Mouse (Mus musculus): ENCODE data around the gene Prkca. TPM values are rescaled to one million over a fixed set of nuclear protein-coding genes. Genes with fewer than 3 reads are reported as not detected.

Gene Prkca
- total RNA-seq, 2 experiments from 2014 or later: 35.5 to 36.3 TPM

DNA sequence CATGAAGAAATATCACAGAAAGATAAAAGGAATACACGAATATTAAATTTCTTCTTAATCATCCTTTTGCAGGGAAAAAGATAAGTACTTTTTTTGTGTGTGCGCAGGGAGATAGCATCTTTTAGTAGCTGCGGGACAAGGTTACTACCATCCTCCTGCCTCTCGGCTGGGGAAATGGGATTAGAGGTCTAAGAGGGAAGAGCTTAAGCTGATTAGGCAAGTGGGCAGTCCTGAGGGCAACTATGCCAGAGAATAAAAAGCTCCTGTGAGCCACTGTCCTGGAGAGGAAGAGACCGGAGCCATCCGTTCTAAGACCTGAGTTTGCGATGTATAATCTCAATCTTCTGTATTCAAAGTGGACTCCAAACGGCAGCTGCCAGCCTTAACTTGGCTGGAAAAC lies 45.8 kb downstream of the Prkca start:
- no peak for DNase-seq

DNA sequence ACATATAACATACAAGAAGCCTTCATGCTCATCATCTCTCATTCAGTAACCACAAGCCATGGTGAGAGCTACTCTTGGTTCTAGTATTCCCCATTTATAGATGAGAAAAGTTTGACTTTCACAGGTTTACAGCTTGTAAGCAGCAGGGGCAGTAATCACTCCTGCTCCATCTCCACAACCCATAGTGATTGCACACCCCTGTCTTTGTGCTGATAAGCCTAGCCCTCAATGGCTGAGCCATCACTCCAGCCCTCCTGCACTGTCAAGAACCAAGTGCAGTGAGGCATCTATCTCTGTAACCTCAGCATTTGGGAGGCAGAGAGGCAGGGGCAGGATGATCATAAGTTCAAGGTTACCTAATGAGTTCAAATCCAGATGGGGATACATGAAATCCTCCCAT lies 48.4 kb downstream of the Prkca start:
- DNase-seq: no peak

DNA sequence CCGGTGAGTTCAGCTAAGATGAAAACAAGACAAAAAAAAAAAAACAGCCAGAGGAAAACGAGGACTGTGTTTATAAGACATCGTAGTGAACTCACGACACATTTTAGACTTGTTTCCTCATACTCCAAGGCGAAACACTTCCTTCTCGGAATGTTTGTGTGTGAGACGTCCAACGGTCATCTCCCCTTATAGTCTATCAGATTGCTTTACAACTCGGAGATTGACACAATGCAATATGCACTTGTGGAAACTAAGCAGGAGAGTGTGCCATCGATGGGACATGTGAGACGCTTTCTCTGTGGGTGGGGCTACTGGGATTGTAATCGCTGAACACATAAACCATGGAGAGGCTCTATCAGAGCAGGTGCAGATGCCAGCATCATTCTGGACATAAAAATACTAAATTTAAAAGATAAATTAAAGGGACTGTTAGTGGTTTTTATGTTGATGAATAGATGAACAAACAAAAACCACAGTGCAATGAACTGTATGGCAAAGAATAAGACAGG lies 49.4 kb downstream of the Prkca start:
- no peak for DNase-seq

- DNase-seq: no peak
These were observed 49.9 kb downstream of the Prkca start for GRCm38 (mm10) chr11:108293843-108294242.

- no peak for DNase-seq
These were observed 54.5 kb downstream of the Prkca start for GRCm38 (mm10) chr11:108289192-108289591.

- peak in 1 of 2 experiments; percentile 23 for DNase-seq
These were observed 56.4 kb downstream of the Prkca start for GRCm38 (mm10) chr11:108287321-108287720.

GRCm38 (mm10) chr11:108285046-108285445 lies 58.7 kb downstream of the Prkca start:
- DNase-seq: no peak

DNA sequence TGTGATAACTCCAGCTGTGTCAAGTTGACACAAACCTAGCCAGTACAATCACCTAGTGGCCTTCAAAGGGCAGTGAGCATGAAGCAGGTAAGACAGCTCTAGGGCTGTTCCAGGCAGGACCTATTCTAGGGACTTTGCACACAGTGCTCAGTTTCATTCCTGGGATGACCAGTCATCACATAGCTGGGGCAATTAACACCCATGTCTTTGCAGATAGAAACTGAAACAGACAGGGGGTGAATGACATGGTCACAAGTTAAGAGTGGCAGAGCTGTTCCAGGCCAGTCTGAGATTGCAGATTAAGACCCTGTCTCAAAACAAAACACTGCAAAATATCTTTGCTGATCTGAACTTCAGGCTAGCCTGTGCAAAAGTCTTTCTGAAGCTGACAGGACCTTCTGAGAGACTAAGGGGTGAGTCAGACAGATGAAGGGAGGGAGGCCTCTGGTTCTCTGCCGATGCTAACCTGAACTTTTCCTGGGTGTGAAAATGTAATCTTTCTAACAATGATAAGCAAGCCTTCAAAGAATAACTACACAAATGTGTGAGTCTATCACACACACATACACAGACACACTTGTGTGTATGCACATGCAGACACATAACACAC lies 60.8 kb downstream of the Prkca start:
- no peak for DNase-seq

- no peak for DNase-seq
These were observed 63.9 kb downstream of the Prkca start for GRCm38 (mm10) chr11:108279748-108280373.

DNA sequence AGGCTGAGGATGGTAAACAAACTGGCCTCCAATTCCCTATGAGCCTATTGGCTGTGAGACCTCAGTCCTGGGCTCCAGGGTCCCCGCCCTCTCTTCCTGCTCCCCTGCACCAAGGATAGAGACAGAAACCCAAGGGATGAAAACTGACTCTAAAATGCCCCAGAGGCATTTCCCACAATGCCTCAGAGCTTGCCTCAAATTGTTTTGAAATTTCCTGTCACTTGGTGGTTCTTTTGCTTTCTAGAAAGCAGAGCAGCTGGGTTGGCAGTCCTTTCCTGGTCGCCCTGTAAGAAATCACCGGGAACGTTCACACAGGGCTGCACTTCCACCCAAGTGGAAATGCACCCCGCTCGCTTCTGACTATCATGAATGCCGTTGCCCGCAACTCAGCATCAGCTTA lies 66.6 kb downstream of the Prkca start:
- no peak for DNase-seq

DNA sequence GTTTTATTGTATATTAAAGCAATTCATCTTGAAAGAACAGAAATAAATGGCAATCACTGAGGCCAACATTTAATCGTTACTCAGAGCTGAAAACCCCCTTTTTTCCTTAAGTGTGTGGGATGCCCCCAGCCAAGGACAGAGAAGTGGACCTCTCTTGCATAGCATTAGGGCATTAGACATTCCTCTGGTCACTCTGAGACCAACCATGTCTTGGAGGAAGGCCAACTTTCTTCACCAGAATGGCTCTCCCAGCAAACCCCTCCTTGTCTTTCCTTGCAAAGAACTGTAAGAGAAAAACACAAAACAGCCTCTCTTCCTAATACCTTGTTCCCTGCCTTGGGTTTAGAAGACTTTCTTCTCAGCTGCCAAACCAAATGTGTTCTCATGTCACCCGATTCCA lies 67.6 kb downstream of the Prkca start:
- DNase-seq: no peak

DNA sequence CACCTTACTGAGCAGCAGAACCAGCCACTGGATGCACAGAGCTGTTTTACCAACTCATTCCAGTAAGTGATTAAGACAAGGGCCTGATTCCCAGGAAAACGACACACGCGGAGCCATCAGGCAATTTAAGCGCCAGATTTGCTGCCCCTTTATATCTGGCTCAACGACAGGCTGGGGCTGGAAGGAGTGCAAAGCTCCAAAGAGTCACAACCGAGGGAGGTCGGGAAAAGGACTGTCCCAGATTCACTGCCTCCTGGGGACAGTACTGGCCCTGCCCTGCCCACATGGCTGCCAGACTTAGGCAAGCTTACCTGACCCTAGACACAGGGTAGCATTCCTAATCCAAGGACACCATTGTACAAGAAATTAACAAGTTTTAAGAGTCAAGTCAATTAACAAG lies 69.7 kb downstream of the Prkca start:
- no peak for DNase-seq

GRCm38 (mm10) chr11:108273415-108273965 lies 70.2 kb downstream of the Prkca start:
- no peak for DNase-seq

DNA sequence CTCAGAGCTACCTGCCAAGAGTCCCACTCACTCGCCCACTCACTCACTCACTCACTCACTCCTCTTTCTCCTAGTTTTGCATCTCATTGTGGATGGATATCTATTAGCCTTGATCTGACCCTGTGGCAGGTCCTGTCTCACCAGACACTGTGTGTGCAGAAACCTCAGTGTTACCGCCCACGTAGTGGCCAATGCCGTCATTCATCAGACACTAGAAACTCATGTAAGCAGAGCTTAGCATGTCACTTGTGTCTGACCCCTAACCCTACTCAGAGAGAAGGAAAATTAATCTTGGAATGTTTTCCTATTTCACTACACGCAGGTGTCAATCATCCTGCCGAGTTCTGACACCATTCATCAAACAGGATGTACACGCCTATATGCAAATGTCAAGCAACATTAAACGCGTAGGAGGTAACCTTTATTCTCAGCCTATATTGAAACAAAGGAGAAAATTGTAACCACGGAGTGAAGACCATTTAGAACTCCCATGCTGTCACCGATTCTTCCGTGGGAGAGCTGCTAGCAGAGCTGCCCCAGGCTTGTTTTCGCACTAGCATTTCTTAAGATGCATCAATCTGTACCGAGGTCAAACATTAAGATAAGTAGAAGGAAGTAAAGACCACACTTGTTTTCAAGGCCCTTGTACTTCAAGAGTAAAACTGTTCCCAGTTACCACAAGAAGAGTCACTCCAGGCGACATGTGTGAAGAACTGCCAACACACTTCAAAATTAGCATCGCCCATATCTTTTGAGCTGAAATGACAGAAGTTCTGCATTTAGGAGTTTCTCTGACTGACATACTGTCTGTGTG lies 70.9 kb downstream of the Prkca start:
- DNase-seq: no peak

- no peak for DNase-seq
These were observed 72.4 kb downstream of the Prkca start for GRCm38 (mm10) chr11:108271305-108271704.

GRCm38 (mm10) chr11:108269516-108269915 lies 74.2 kb downstream of the Prkca start:
- no peak for DNase-seq

- DNase-seq: no peak
These were observed 75.1 kb downstream of the Prkca start for GRCm38 (mm10) chr11:108268421-108269322.

- DNase-seq: no peak
These were observed 75.9 kb downstream of the Prkca start for GRCm38 (mm10) chr11:108267825-108268224.

- peak in 1 of 2 experiments; percentile 36 for DNase-seq
These were observed 76.7 kb downstream of the Prkca start for GRCm38 (mm10) chr11:108267066-108267465.

GRCm38 (mm10) chr11:108263868-108264267 lies 79.9 kb downstream of the Prkca start:
- no peak for DNase-seq

DNA sequence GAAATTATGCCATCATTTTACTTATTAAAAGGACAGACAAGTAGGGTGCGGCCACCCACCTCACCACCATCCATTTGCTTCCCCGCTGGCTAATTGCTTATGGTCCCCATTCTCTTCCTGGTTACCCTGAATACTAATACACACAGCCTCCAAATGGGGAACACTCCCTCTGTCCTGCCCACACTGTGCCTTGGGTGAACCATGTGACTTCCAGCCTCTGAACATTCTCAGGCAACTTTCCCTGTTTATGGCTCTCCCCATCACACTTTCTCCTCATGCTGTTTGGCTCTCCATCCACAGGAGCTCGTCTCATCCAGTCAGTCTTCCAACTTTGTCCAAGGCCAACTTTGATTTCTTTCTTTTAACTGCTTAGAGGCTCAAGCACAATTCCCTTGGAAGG lies 80.3 kb downstream of the Prkca start:
- no peak for DNase-seq

GRCm38 (mm10) chr11:108261751-108262160 lies 82.0 kb downstream of the Prkca start:
- DNase-seq: no peak
